Mouse (Mus musculus): ENCODE data around the gene Uba7.

The Uba7 gene

GRCm38 (mm10) chr9:107961881-107962280 is 13.4 kb upstream of the Uba7 start:
- DNase-seq (ENCODE audit: low spot score) = no peak

GRCm38 (mm10) chr9:107962916-107963315 is 12.4 kb upstream of the Uba7 start:
- DNase-seq (ENCODE audit: low spot score) = no peak

- peak; percentile 59 for DNase-seq (ENCODE audit: low spot score)
Observed at GRCm38 (mm10) chr9:107963700-107964099, 11.6 kb upstream of the Uba7 start.

- no peak for DNase-seq (ENCODE audit: low spot score)
Observed at GRCm38 (mm10) chr9:107964681-107965080, 10.6 kb upstream of the Uba7 start.

GRCm38 (mm10) chr9:107966676-107967075 is 8.6 kb upstream of the Uba7 start:
- DNase-seq (ENCODE audit: low spot score) = no peak

GRCm38 (mm10) chr9:107967437-107967836 is 7.9 kb upstream of the Uba7 start:
- DNase-seq (ENCODE audit: low spot score) = no peak

- DNase-seq (ENCODE audit: low spot score) = no peak
Observed at GRCm38 (mm10) chr9:107968531-107968930, 6.8 kb upstream of the Uba7 start.

- DNase-seq (ENCODE audit: low spot score) = no peak
Observed at GRCm38 (mm10) chr9:107970311-107970710, 5.0 kb upstream of the Uba7 start.

- DNase-seq (ENCODE audit: low spot score) = peak; percentile 69
Observed at GRCm38 (mm10) chr9:107971690-107972541, 3.4 kb upstream of the Uba7 start.

- peak; percentile 38 for DNase-seq (ENCODE audit: low spot score)
Observed at GRCm38 (mm10) chr9:107974491-107975171, 674 bp upstream of the Uba7 start.

- DNase-seq (ENCODE audit: low spot score) = no peak
Observed at GRCm38 (mm10) chr9:107978815-107979214, 3.5 kb downstream of the Uba7 start.

- no peak for DNase-seq (ENCODE audit: low spot score)
Observed at GRCm38 (mm10) chr9:107981684-107982605, 6.6 kb downstream of the Uba7 start.

GRCm38 (mm10) chr9:107982681-107983346 is 7.5 kb downstream of the Uba7 start, which contains the start of gene Gm20661:
Gene Gm20661, plus strand, starts transcription at chr9:107983058.
- peak; percentile 56 for DNase-seq (ENCODE audit: low spot score)

GRCm38 (mm10) chr9:107983421-107983890 is 8.2 kb downstream of the Uba7 start:
- peak; percentile 26 for DNase-seq (ENCODE audit: low spot score)

GRCm38 (mm10) chr9:107984052-107984753 is 8.9 kb downstream of the Uba7 start:
- DNase-seq (ENCODE audit: low spot score) = no peak

- DNase-seq (ENCODE audit: low spot score) = no peak
Observed at GRCm38 (mm10) chr9:107984754-107985055, 9.4 kb downstream of the Uba7 start.

- peak; percentile 92 for DNase-seq (ENCODE audit: low spot score)
Observed at GRCm38 (mm10) chr9:107985131-107986119, 10.1 kb downstream of the Uba7 start, which contains the start of gene Inka1. Gene Inka1, minus strand, starts transcription at chr9:107985879.

- peak; percentile 73 for DNase-seq (ENCODE audit: low spot score)
Observed at GRCm38 (mm10) chr9:107986376-107986775, 11.1 kb downstream of the Uba7 start.

GRCm38 (mm10) chr9:107987950-107988349 is 12.6 kb downstream of the Uba7 start:
- DNase-seq (ENCODE audit: low spot score) = no peak

GRCm38 (mm10) chr9:107992197-107992596 is 16.9 kb downstream of the Uba7 start, which contains the start of gene Cdhr4:
Gene Cdhr4, plus strand, starts transcription at chr9:107992497.
- no peak for DNase-seq (ENCODE audit: low spot score)
